7 mouse cellular contexts compared by ENCODE assay signal in genomic region chr11:103381956-103382613, GRCm38 (mm10). TPM values are rescaled to one million over a fixed set of nuclear protein-coding genes. Genes with fewer than 3 reads are reported as not detected.
DNase-seq lines count a peak whose midpoint lies in the region; ATAC-seq and TF ChIP-seq lines count a peak whose summit lies in the region.

No protein-coding gene starts in this region.

- no peak overlapping the region for H3K4me2 ChIP-seq in CH12.LX (ENCODE audit: insufficient read depth, low read depth, poor library complexity, severe bottlenecking)
- no peak overlapping the region for H3K4me2 ChIP-seq in intestine, embryonic 16.5 days (ENCODE audit: low read depth, low read length)
- H3K4me2 ChIP-seq in lung, postnatal 0 days (replicated peaks; ENCODE audit: low read depth, low read length), result no peak overlapping the region
- no peak overlapping the region for H3K4me2 ChIP-seq in forebrain, embryonic 13.5 days

- no peaks in the 10 kb centered on the region for H3K9me3 ChIP-seq in CH12.LX (replicated peaks; ENCODE audit: low read length)
- H3K9me3 ChIP-seq in intestine, embryonic 16.5 days (ENCODE audit: control insufficient read depth, low read length), result no peaks in the 10 kb centered on the region
- no peaks in the 10 kb centered on the region for H3K9me3 ChIP-seq in lung, postnatal 0 days (ENCODE audit: low read length)
- no peaks in the 10 kb centered on the region for H3K9me3 ChIP-seq in forebrain, embryonic 13.5 days (replicated peaks)

- TF ChIP-seq RAD21 in CH12.LX (IDR thresholded peaks at IDR 0.05; ENCODE audit: low read depth, low read length), result no peak

- DNase-seq in 416B (ENCODE audit: low read depth), result peak; percentile 95
- DNase-seq in CH12.LX (ENCODE audit: extremely low read depth), result peak; percentile 74
- peak; percentile 87 for DNase-seq in fibroblast of lung, adult 2 months (ENCODE audit: low read depth)
- DNase-seq in lung, postnatal 0 days (ENCODE audit: low spot score), result peak; percentile 96
- DNase-seq in thymus, postnatal 4 days, result peak; percentile 51

- H3K4me3 ChIP-seq in CH12.LX (replicated peaks in 1 of 3; ENCODE audit: low read depth in 2 of 3, low read length in 2 of 3, poor library complexity in 1 of 3), result no peak overlapping the region
- no peak overlapping the region for H3K4me3 ChIP-seq in intestine, embryonic 16.5 days (ENCODE audit: low read length)
- no peak overlapping the region for H3K4me3 ChIP-seq in lung, postnatal 0 days (ENCODE audit: low read depth, low read length)
- H3K4me3 ChIP-seq in forebrain, embryonic 13.5 days, result no peak overlapping the region

- peak; percentile 19; the same call in 1 of the 2 replicates for TF ChIP-seq EP300 in CH12.LX (IDR thresholded peaks at IDR 0.05; ENCODE audit: low read length)
- TF ChIP-seq EP300 in lung, postnatal 0 days (IDR thresholded peaks at IDR 0.05), result peak; percentile 68

- TF ChIP-seq CTCF in CH12.LX (conservative IDR thresholded peaks at IDR 0.05 in 1 of 2, IDR thresholded peaks at IDR 0.05 in 1 of 2; ENCODE audit: low read depth in 2 of 2, low read length in 2 of 2), result no peak
- TF ChIP-seq CTCF in lung, postnatal 0 days (IDR thresholded peaks at IDR 0.05), result no peak

- no peaks in the 10 kb centered on the region for H3K27me3 ChIP-seq in CH12.LX (replicated peaks)
- no peaks in the 10 kb centered on the region for H3K27me3 ChIP-seq in intestine, embryonic 16.5 days (replicated peaks; ENCODE audit: control insufficient read depth, insufficient read depth, low read length)
- no peaks in the 10 kb centered on the region for H3K27me3 ChIP-seq in lung, postnatal 0 days (replicated peaks; ENCODE audit: insufficient read depth, low read length)
- H3K27me3 ChIP-seq in forebrain, embryonic 13.5 days, result no peaks in the 10 kb centered on the region

- H3K4me1 ChIP-seq in CH12.LX (ENCODE audit: control insufficient read depth in 1 of 2, insufficient read depth in 2 of 2), result peaks cover 25 to 87% of the 10 kb centered on the region in 2 experiments
- H3K4me1 ChIP-seq in intestine, embryonic 16.5 days (ENCODE audit: control insufficient read depth, insufficient read depth, low read length), result no peaks in the 10 kb centered on the region
- H3K4me1 ChIP-seq in lung, postnatal 0 days (ENCODE audit: insufficient read depth, low read depth, low read length), result peaks cover 17% of the 10 kb centered on the region
- H3K4me1 ChIP-seq in forebrain, embryonic 13.5 days, result no peaks in the 10 kb centered on the region

- dilution Hi-C loops in CH12.LX (cut with MboI; ENCODE audit: extremely low pct_ligation_motif_present, extremely low pct_unique_long_range_greater_than_20kb, low sequenced_read_pairs), result no loop called here

- peak; percentile 50; the same call in 1 of the 2 replicates for ATAC-seq in intestine, embryonic 16.5 days
- ATAC-seq in lung, postnatal 0 days, result peak; percentile 90
- no peak for ATAC-seq in forebrain, embryonic 13.5 days

- no peak overlapping the region for H3K9ac ChIP-seq in CH12.LX (ENCODE audit: insufficient read depth, low read depth)
- H3K9ac ChIP-seq in intestine, embryonic 16.5 days (ENCODE audit: low read depth, low read length), result no peak overlapping the region
- H3K9ac ChIP-seq in lung, postnatal 0 days (replicated peaks; ENCODE audit: low read depth), result no peak overlapping the region
- H3K9ac ChIP-seq in forebrain, embryonic 13.5 days, result no peak overlapping the region

- no peaks in the 10 kb centered on the region for H3K79me2 ChIP-seq in CH12.LX (replicated peaks; ENCODE audit: control insufficient read depth, extremely low read depth, insufficient read depth, poor library complexity, severe bottlenecking)

- H3K36me3 ChIP-seq in CH12.LX (replicated peaks in 1 of 2; ENCODE audit: control insufficient read depth in 1 of 2, insufficient read depth in 1 of 2, low read length in 1 of 2), result peaks cover 36 to 79% of the 10 kb centered on the region in 2 experiments
- peaks cover 4% of the 10 kb centered on the region for H3K36me3 ChIP-seq in intestine, embryonic 16.5 days (ENCODE audit: control insufficient read depth, insufficient read depth, low read length)
- 0 out of 2 replicates have a peak, but pooled peaks cover 4% of the 10 kb centered on the region for H3K36me3 ChIP-seq in lung, postnatal 0 days (ENCODE audit: insufficient read depth, low read length)
- H3K36me3 ChIP-seq in forebrain, embryonic 13.5 days (ENCODE audit: poor library complexity, severe bottlenecking), result peaks cover 45% of the 10 kb centered on the region

- H3K27ac ChIP-seq in CH12.LX (ENCODE audit: insufficient read depth, low read depth), result no peak overlapping the region
- peak overlapping the region; percentile 34; the same call in 1 of the 2 replicates for H3K27ac ChIP-seq in intestine, embryonic 16.5 days (ENCODE audit: low read length)
- peak overlapping the region; percentile 90 for H3K27ac ChIP-seq in lung, postnatal 0 days (ENCODE audit: low read length)
- no peak overlapping the region for H3K27ac ChIP-seq in forebrain, embryonic 13.5 days

- TF ChIP-seq POLR2A in CH12.LX (IDR thresholded peaks at IDR 0.05; ENCODE audit: low read depth, low read length), result no peak

- in situ Hi-C loops in CH12.LX (cut with MboI; ENCODE audit: low pct_ligation_motif_present, low pct_unique_long_range_greater_than_20kb, low sequenced_read_pairs), result no loop called here

- 49% methylated on average over 5 of the region's 5 CpGs for WGBS in intestine, embryonic 16.5 days
- WGBS in lung, postnatal 0 days, result 16% methylated on average over 5 of the region's 5 CpGs
- 81% methylated on average over 5 of the region's 5 CpGs for WGBS in forebrain, embryonic 13.5 days

TF ChIP-seq in CH12.LX, 34 proteins besides CTCF, POLR2A, EP300 and RAD21:
- TF ChIP-seq UBTF (IDR thresholded peaks at IDR 0.05; ENCODE audit: low read depth, low read length) (no peak), MAZ (IDR thresholded peaks at IDR 0.05; ENCODE audit: low read depth, low read length) (0 out of 2 replicates have a peak, but pooled peaks have one; percentile 41), BHLHE40 (IDR thresholded peaks at IDR 0.05; ENCODE audit: low read depth, low read length) (peak; percentile 71), JUN (IDR thresholded peaks at IDR 0.05; ENCODE audit: insufficient read depth, low read depth, low read length) (0 out of 2 replicates have a peak, but pooled peaks have one; percentile 2), ELF1 (IDR thresholded peaks at IDR 0.05; ENCODE audit: low read depth, low read length) (0 out of 2 replicates have a peak, but pooled peaks have one; percentile 21), SIN3A (IDR thresholded peaks at IDR 0.05; ENCODE audit: low read length) (no peak)
TF ChIP-seq in CH12.LX: peak in this region for 4.

RNA-seq across cellular contexts. Expression of gene Arhgap27, which starts 18.6 kb away (rescaled TPM):
- total RNA-seq in CH12.LX (2012; rRNA removed) (24.4 and 26.1 TPM in 2 replicates), CH12.LX (2014; rRNA removed) (11.4 and 11.8 TPM in 2 replicates)
- polyA plus RNA-seq in CH12.LX (2012; ENCODE audit: insufficient read length, low read depth), result 26.7 and 30.9 TPM in 2 replicates
- polyA plus RNA-seq in intestine, embryonic 16.5 days (2015; fragmentation: Nextera tagmentation; extraction: Ambion mirVana), result 40.2 and 42.3 TPM in 2 replicates
- polyA plus RNA-seq in lung, postnatal 0 days (2015; fragmentation: Nextera tagmentation; extraction: Ambion mirVana), result 18.5 and 20.0 TPM in 2 replicates
- polyA plus RNA-seq in forebrain, embryonic 13.5 days (2015; fragmentation: Nextera tagmentation; extraction: Ambion mirVana), result 2.2 and 2.3 TPM in 2 replicates

RNA-seq across cellular contexts. Expression of gene Plekhm1, which starts 30.4 kb away (rescaled TPM):
- 5.3 and 5.4 TPM in 2 replicates for total RNA-seq in CH12.LX (2012; rRNA removed)
- 2.7 and 3.5 TPM in 2 replicates for total RNA-seq in CH12.LX (2014; rRNA removed)
- 18.3 and 23.2 TPM in 2 replicates for polyA plus RNA-seq in CH12.LX (2012; ENCODE audit: insufficient read length, low read depth)
- polyA plus RNA-seq in intestine, embryonic 16.5 days (2015; fragmentation: Nextera tagmentation; extraction: Ambion mirVana), result 6.1 and 7.0 TPM in 2 replicates
- polyA plus RNA-seq in lung, postnatal 0 days (2015; fragmentation: Nextera tagmentation; extraction: Ambion mirVana), result 8.1 and 9.4 TPM in 2 replicates
- 7.7 and 8.0 TPM in 2 replicates for polyA plus RNA-seq in forebrain, embryonic 13.5 days (2015; fragmentation: Nextera tagmentation; extraction: Ambion mirVana)

Comparison
In these comparisons a context has a peak if more than half of its experiments do, and no peak if none do; other contexts are left out.
1. H3K27ac ChIP-seq: peak in intestine, embryonic 16.5 days (single experiment) and lung, postnatal 0 days (single experiment); none in CH12.LX (single experiment) and forebrain, embryonic 13.5 days (single experiment).
2. Peak in every context shown above with its lines, with median percentiles within 50 percentile points of each other: DNase-seq.